Mouse (Mus musculus): ENCODE results near the gene Rnf144a.

Gene Rnf144a

GRCm38 (mm10) chr12:26329756-26330155 lies 85.3 kb downstream of the Rnf144a start:
- in situ Hi-C loops (cut with MboI; ENCODE audit: low sequenced_read_pairs) = no loop called here

- in situ Hi-C loops (cut with MboI; ENCODE audit: low sequenced_read_pairs) = no loop called here
Observed at GRCm38 (mm10) chr12:26329031-26329675, 85.9 kb downstream of the Rnf144a start.

- in situ Hi-C loops (cut with MboI; ENCODE audit: low sequenced_read_pairs) = no loop called here
Observed at GRCm38 (mm10) chr12:26323783-26324364, 91.2 kb downstream of the Rnf144a start.

- in situ Hi-C loops (cut with MboI; ENCODE audit: low sequenced_read_pairs) = no loop called here
Observed at GRCm38 (mm10) chr12:26316261-26316660, 98.8 kb downstream of the Rnf144a start.

GRCm38 (mm10) chr12:26314959-26315358 lies 100.1 kb downstream of the Rnf144a start:
- in situ Hi-C loops (cut with MboI; ENCODE audit: low sequenced_read_pairs) = no loop called here

GRCm38 (mm10) chr12:26311548-26311947 lies 103.5 kb downstream of the Rnf144a start:
- in situ Hi-C loops (cut with MboI; ENCODE audit: low sequenced_read_pairs) = no loop called here

GRCm38 (mm10) chr12:26310247-26310646 lies 104.8 kb downstream of the Rnf144a start:
- in situ Hi-C loops (cut with MboI; ENCODE audit: low sequenced_read_pairs) = no loop called here

GRCm38 (mm10) chr12:26302886-26303285 lies 112.2 kb downstream of the Rnf144a start:
- in situ Hi-C loops (cut with MboI; ENCODE audit: low sequenced_read_pairs) = no loop called here

- in situ Hi-C loops (cut with MboI; ENCODE audit: low sequenced_read_pairs) = loop anchor here (10.0 kb wide), 1 partner anchor 1225 kb away; no protein-coding TSS in a partner anchor
Observed at GRCm38 (mm10) chr12:26299515-26300090, 115.5 kb downstream of the Rnf144a start.

GRCm38 (mm10) chr12:26295995-26296394 lies 119.1 kb downstream of the Rnf144a start:
- in situ Hi-C loops (cut with MboI; ENCODE audit: low sequenced_read_pairs) = loop anchor here (10.0 kb wide), 1 partner anchor 1221 kb away; no protein-coding TSS in a partner anchor

GRCm38 (mm10) chr12:26289200-26289599 lies 125.9 kb downstream of the Rnf144a start:
- in situ Hi-C loops (cut with MboI; ENCODE audit: low sequenced_read_pairs) = no loop called here

GRCm38 (mm10) chr12:26288347-26288746 lies 126.7 kb downstream of the Rnf144a start:
- in situ Hi-C loops (cut with MboI; ENCODE audit: low sequenced_read_pairs) = no loop called here

- in situ Hi-C loops (cut with MboI; ENCODE audit: low sequenced_read_pairs) = no loop called here
Observed at GRCm38 (mm10) chr12:26285939-26286338, 129.1 kb downstream of the Rnf144a start.

- in situ Hi-C loops (cut with MboI; ENCODE audit: low sequenced_read_pairs) = no loop called here
Observed at GRCm38 (mm10) chr12:26285460-26285859, 129.6 kb downstream of the Rnf144a start.

- in situ Hi-C loops (cut with MboI; ENCODE audit: low sequenced_read_pairs) = no loop called here
Observed at GRCm38 (mm10) chr12:26280719-26281480, 134.2 kb downstream of the Rnf144a start.

GRCm38 (mm10) chr12:26277002-26277669 lies 137.9 kb downstream of the Rnf144a start:
- in situ Hi-C loops (cut with MboI; ENCODE audit: low sequenced_read_pairs) = no loop called here

GRCm38 (mm10) chr12:26276556-26276955 lies 138.5 kb downstream of the Rnf144a start:
- in situ Hi-C loops (cut with MboI; ENCODE audit: low sequenced_read_pairs) = no loop called here

All from CH12F3 (cell line).